Mouse (Mus musculus): ENCODE data around the gene Mrpl33. TPM values are rescaled to one million over a fixed set of nuclear protein-coding genes. Genes with fewer than 3 reads are reported as not detected.

Mrpl33 gene
- total RNA-seq, 1 experiment from 2014 or later = 300 TPM

DNA sequence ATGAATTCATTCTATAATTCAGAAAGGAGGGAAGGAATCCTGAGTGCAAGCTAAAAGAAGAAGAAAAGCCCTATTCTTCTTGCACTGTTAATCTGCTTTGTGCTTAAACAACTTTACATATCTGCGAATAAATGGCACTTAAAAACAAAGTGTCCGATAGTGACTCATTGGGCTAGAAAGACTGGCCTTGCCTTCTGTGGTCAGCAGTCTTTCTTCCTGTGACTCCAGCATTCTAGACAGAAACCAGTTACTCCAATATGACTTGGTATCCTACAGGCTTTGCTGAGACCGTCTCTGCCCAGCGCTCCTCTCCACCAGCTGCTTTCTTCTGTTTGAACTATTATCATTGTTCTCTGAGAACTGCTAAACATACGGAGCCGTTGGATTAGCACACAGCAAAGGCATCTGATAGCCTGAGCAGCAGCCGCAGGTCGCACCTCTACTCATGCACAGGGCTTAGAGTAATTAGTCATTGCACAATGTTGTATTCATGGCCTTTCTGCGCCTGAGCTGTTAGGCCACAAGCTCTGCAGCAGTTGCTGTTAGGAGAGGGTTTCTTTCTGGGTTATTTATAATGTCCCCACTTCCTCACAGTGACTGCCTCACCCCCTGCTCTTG lies 40.0 kb downstream of the Mrpl33 start:
- DNase-seq = no peak

DNA sequence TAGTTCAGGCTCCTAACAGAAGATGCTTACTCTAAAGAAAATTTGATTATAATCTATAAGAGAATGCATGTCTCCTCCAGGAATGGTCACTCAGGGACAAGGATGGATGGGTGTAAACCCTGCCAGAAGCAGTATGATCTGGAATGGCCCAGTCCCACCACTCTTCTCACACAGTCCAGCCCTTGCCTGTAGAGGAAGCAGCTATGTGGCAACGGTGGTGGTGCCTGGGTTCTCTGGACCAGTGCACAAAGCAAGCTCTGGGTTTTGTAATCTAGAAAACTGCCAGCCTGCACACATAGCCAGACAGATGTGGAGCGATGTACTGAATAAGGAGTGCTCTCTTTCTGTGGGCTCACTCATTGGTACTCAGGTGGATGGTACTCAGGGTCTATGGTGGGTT lies 43.8 kb downstream of the Mrpl33 start:
- DNase-seq = no peak

DNA sequence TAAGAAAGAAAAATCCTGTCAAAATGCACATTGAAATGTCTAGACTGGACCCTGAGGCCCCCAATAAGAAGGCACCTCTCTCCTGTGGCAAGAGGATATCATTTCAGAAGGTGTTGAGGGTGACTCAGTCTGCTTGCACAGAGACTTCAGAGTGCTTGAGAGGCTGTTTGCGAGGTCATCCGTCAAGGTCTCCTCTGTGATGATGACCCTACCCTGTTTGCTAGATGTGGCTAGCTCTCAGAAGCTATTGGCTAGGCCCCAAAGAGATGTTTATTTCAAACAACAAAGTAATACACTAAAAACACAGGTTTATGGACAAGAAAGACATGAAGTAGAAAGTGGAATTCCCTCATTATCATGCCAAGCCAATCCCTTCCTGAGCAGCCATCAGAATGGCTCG lies 45.6 kb downstream of the Mrpl33 start:
- DNase-seq = no peak

DNA sequence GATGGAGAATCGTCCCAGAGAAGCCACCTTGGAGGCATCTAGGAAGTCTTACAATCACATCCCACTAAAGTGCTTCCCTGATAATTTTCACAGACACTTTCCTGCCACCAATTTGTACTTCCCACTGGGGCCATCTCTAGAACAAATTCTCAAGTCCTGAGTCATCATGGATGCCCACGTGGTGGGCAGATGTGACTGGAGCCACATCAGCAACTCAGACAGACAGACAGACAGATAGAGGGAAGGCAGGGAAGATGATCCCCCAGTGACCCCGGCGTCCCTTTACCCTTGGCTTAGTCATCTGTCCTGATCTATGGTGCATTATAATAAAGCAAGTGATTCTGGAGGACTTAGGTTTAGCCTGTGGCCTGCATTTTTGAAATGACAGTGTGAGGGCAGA lies 47.5 kb downstream of the Mrpl33 start:
- no peak for DNase-seq

DNA sequence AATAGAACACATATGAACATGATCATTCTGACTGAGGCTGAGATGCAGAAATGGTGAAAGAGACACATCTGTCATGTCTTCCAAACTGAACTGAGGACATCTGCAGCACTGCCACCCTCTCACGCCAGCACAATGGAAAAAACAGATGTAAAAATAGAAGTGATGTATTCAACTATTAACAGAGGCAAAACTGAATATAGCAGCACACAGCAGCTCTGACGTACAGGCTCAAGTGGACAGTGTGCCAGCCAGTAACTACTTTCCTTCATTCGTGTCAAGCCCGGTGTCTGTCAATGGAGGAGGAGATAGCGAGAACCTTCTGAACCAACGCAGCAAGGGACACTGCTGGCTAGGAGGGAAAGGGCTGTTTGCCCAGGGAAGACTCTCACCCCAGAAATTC lies 48.1 kb downstream of the Mrpl33 start:
- DNase-seq = no peak

DNA sequence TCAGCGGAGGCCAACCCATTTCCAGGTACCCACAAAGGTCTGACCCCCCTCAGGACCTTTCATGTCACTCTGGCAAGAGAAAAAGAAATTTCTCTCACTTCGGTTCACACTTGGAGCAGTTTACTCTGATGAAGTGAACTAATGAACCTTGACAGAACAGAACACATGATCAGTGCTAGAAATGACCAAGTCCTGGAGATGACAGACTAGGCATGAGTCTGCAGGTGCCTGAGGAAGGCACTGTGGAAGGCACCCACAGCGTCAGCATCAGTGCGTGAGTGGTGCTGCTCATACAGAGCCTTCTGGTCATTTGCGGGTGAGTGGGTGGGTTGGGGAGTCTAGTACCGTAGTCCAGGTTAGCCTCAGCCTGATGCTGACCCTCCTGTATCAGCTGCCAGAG lies 49.1 kb downstream of the Mrpl33 start:
- DNase-seq = no peak

DNA sequence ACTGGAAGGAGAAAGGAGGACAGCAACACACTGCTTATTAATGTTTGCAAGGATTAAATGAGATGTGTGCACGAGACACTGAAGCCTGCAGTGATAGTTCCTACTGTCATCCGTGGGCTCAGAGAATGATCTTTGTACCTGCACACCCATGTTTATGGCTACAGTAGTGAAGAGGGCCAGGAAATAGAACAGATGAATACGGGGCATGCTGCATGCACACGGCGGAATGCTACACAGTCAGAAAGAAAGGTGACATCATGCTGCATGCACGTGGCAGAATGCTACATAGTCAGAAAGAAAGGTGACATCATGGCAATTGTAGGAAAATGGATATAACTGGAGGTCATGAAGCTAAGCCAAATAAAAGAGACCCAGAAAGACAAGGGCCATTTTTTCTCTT lies 49.8 kb downstream of the Mrpl33 start:
- DNase-seq = no peak

DNA sequence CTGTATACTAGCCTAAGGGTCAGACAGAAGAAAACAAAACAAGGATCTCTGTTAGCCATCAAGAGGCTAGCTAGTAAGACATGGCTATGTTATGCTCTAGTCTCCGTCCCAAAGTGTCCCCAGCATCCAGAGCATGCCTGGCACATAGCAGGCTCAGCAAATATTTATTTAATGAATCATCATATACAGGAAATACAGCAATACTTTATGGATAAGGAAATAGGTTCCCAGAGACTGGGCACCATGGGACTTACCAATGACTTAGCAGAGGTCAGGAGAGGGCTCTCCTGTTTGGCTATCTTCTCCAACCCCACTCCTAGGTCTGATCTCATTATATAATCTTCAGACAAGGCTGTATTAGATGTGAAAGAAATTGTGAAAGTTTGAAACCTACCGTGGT lies 50.6 kb downstream of the Mrpl33 start:
- no peak for DNase-seq

DNA sequence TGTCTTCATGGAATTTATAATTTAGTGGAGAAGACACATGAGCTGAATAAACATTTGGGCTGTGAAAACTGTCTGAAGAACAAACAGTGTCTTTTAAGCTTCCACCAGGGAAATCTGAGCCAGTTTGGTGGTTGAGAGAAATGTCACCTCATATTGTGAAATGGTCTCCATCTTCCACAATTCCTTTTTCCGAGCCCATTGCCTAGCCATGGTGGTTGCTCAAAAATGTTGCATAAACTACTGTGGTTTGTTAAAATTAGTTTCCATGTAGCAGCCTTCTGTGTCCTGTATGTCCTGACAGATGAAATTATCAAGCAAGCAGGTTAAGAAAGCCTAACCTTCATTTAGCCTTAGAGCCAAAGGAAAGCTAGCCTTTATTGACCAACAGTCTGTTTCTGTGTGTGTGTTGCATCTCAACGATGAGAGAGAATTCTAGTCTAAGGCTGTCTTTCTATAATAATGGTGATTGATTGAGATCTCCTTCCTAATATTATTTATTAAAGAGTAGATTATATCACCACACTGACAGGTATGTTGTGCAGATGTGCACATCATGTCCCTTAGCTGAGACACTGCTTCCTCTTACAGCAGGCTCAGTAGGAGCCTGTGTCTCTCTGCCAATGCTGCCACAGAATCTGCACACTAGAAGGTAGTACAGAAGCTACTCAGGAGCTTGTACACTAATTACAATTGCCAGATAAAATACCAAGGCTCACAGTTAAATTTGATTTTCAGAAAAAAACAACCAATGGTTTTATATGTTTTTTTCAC lies 54.0 kb downstream of the Mrpl33 start:
- no peak for DNase-seq

DNA sequence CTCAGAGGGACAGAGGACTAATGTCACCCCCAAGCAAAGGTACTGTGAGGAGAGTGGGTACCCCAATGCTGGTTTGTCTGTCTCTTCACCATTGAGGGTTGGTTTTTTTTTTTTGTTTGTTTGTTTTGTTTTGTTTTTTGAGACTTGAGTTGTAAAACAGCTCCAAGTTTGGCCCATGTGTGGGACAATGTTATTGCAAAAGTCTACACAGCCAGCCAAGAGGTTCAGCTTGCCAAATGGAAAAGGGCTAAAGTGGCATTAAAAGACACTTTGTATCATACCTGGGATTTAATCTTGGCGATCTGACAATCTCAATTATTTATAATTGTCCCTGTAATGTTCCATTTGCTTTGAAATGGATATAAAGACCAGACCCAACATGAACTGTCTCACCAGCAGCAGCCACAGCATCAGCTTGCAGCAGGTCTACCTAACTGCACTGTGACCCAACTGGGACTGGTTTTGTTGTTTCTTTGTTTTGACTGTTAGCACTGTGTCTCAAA lies 59.0 kb downstream of the Mrpl33 start:
- peak; percentile 18 for DNase-seq

DNA sequence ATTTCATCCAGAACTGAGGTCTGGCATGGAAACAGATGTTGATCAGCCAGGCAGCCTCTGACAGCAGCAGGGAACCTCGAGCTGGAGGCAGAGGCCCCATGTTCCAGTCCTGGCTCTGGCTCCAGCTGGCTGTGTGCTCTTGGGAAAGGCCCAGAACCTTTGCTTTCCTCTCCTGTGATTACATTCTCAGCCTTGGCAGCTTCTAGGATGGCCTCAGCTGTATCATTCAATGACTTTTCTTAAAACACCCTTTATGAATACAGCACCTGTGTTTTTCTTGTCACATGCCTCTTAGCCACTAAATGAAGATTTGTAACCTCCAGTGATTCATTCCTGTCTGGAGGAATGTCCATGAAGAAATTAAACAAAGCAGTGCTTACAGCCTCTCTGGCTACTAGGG lies 69.4 kb downstream of the Mrpl33 start:
- DNase-seq = peak; percentile 17

DNA sequence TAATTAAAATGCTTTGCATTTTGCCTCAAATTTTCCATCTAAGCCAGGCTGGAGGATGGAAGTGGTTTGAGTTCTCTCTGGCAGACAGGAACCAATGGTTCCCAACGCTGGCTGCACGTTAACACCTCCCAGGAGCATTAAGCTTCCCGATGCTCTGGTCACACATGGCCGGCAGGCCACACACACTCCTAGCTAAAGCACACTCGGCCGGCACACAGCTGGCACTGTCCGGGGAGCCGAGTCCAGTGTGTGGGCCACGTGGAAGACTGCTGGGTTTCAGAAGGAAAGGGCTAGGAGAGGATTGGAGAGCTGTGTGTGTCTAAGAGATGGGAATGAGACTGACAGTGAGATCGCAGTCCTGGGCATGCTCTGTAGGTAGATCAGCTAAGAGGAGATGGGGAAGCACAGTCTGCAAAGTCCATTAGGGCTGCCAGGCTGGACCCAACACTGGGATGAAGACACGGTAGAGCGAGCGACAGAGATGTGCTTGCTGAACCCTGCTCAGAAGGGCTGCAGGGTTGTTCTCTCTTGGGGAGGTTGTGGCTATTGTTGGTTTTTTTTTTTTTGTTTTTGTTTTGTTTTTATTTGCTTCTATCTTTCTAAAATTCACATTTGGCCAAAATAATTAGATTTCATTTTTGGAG lies 71.7 kb downstream of the Mrpl33 start:
- no peak for DNase-seq

DNA sequence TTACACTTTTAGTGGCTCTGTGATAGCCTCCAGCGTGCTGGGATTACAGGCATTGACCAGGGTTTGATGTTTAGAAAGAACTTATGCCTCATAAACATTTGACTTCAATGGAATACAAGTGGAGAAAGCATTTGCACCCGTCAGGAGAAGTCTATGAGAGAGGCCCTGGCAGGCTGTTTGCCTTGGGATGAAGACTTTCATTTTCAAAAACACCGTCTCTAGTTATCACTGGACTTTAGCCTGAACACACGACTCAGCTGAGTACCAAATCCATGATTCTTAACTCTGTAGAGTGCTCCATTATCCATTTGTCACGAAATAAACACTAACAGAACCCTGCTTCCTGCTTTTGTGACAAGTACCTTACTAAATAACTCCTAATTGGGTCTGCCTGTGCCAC lies 73.2 kb downstream of the Mrpl33 start:
- DNase-seq = no peak

DNA sequence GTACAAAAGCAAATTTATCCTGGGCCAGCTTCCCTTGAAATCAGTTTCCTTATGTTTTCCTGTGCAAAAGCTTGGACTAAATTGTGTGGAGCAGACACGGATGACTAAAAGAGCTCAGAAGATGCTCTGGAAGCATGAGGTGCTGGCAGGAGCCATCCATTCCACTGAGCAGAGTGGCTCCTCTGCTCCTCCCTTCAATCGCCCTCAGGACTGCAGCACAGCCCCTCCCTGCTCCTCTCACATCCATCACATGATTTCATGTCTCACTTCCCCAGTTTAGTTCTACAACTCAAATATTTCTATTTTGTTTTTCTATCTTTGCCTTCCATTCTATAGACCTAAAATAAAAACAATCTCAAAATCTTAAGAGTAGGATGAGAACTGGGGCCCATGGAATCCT lies 74.4 kb downstream of the Mrpl33 start:
- no peak for DNase-seq

DNA sequence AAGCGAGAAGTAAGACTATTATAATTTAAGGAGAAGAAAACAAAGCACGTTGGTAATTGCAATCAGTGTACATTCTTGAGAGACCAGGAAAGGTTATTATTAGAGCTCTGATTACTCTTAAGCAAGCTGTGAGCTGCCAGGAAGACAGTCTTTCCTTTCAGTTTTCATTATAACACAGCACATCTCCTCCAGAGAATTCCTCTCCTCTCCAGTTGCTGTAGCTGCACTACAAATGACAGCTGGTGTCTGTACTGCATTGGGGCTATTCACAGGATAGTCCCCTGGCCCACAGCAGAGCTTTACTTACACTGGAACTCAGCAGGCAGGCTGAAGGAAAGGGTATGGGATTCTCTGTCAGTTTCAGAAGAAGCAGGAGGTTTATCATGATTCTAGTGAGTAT lies 76.7 kb downstream of the Mrpl33 start:
- DNase-seq = no peak

DNA sequence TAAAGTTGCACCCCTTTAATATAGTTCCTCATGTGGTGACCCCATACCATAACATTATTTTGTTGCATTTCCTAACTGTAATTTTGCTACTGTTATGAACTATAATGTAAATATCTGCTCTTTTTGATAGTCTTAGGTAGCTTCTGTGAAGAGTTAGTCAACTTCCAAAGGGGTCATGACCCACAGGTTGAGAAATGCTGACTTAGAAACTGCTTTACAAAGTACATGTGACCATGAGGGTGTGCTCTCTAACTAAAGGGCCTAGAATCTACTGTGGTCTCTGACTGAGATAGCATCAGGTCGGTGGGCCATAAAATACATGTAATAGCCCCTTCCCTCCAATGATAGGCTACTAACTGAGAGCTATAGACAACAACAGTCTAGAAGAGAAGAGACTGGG lies 81.3 kb downstream of the Mrpl33 start:
- DNase-seq = no peak

DNA sequence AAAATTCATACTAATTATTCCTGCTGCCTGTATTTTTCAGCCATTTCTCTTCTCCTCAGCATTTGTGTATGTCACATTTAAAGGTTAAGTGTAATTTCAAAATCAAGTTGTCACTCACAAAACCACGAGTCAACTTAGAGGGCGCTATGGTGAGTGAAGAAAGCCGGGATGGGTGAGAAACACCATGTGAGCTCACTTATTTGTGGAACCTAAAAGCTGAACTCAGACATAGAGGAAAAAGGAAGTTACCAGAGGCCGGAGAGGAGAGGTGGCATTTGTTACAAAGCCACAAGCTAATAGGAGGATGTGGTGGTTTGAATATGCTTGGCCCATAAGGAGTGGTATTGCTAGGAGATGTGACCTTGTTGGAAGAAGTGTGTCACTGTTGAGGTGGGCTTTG lies 83.4 kb downstream of the Mrpl33 start:
- no peak for DNase-seq

DNA sequence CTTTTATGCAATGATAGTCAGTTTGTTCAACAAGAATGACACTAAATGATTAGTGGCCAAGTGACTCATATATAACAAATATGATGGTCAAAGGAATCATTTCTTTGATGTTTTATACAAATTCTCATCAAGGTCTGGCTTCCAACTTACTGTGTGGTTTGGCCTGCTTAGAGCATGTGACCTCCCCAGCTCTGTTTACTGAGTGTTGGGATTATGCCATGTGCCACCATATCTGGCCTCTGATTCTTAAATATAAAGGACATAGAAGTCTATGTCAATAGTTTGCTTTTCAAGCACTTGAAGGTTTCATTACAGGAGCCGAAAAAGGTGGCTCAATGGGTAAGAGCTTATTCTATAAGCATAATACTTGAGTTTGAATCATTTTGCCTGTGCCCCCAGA lies 85.6 kb downstream of the Mrpl33 start:
- DNase-seq = no peak

DNA sequence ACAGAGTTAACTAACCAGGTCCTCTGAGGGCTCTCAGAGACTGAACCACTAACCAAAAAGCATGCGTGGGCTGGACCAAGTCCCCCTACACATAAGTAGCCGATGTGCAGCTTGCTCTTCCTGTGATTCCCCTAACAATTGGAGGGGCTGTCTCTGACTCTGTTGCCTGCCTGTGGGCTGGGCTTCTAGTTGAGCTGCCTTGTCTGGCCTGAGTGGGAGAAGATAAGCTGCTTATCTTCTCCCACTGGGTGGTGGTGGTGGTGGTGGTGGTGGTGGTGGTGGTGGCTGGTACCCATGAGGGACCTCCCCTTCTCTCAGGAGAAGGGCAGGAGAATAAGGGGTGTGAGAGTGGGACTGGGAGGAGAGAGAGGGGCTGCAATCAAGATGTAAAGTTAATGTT lies 89.3 kb downstream of the Mrpl33 start:
- DNase-seq = no peak

DNA sequence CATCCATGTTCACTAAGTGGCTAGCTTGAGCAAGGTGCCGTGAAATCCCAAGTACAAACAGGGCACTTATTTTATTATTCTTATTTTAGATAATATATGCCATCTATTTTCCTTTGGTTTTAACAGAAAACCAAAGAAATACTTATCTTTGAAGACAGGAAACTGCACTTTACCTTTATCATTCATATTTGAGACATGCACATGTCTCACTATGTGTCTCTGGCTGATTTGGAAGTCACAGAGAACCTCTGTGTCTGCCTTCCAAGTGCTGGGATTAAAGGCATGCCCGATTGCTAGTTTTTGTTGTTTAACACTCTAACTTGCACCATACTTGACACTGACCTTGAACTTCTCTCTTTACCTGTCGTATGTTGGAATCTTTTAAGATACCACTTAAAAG lies 91.2 kb downstream of the Mrpl33 start:
- DNase-seq = no peak

DNA sequence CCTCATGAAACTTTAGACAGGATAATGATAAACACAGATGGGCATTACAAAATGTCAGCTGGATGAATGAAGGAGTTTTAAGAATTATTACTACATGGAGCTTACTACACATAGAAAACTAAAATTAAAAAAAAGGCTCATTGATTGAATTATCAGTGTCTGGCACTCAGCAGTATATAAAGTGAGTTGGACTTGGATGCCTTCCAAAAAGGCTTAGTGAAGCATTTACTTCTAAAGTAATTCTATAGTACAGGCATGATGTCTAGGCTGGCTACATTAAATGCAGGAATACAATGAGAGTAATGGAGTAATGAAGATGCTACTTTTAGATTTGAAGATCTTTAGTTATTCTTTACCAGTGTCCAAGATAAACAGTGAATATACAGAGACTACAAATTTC lies 96.5 kb downstream of the Mrpl33 start:
- no peak for DNase-seq

DNA sequence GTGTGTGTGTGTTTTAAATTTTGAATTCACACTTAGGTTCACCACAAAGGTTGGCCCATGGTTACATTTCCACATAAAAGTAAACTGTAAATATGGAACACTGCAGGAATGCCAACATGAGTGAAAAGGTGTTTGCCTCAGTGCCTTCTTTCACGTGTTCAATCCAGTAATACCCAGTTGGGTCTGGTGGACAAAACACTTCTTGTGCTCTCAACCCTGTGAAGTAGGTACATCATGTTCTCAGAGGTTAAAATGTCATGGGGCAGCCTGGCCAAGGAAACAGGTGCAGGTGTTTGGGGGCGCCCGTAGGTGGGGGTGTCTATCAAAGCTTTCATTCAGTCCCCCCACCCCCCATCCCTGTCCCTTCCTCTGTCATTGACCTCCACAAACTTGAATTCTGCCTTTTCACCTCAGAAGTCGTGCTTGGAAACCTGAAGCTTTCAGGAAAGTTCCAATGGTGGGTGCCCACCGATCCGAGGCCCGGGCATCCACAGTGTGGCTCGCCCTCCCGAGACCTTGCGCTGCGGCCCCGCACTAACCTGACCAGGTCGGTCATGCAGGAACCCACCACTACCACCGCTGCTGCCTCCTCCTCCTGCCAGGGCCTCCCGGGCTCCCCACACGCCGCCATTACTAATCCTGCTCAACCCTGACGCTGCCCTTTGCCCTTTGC lies 100.4 kb downstream of the Mrpl33 start, which contains the start of gene Rbks:
Gene Rbks (minus strand): TSS at position 657 of the 673 bp plus-strand sequence.
- no peak for DNase-seq

All from adrenal gland, postnatal 14 days (tissue).